Mouse (Mus musculus): ENCODE data around the gene Klhl29.

The Klhl29 gene

GRCm38 (mm10) chr12:5301841-5302240 lies 73.6 kb downstream of the Klhl29 start:
- DNase-seq (ENCODE audit: low spot score in 2 of 2): no peak

DNA sequence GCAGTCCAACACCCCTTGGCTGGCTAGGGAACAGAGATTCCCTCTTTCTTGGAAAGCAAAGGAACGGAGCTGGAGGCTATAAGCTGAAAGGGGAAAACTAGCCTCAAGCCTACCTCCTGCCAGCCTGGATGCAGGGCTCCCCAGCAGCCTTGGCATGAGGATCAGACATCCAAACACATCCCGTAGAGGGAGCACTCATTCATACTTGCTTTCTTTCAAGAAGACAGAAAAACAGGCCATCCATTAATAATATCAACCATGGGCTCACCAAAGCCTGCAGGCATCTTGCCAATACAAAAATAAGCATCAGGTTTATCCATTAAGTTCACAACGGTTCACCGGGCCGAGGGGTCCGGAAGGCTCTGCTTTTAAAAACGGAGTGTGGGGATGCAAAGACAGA lies 79.1 kb downstream of the Klhl29 start:
- no peak for DNase-seq (ENCODE audit: low spot score in 2 of 2)

DNA sequence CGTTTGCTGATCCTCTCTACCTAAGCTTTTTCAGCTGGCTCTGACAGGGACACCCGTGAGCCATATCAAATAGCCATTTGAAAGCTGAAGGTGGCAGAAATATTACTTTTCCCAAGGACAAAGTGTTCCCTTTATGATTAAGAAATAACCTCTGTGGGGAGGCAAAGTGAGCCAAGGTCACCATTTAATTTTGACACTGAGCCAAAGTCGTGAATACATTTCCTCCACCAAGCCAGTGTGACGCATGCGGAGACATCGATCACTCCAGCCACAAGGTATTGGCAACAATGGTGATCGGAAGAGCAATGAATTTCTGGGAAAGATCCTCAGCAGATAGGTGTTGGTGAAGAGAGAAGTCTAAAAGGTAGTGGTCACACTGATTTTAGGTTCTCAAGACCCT lies 83.2 kb downstream of the Klhl29 start:
- no peak for DNase-seq (ENCODE audit: low spot score in 2 of 2)

- DNase-seq (ENCODE audit: low spot score in 2 of 2): no peak
These were observed 89.9 kb downstream of the Klhl29 start for GRCm38 (mm10) chr12:5285579-5285978.

GRCm38 (mm10) chr12:5284961-5285360 lies 90.5 kb downstream of the Klhl29 start:
- DNase-seq (ENCODE audit: low spot score in 2 of 2): no peak

- DNase-seq (ENCODE audit: low spot score in 2 of 2): no peak
These were observed 91.8 kb downstream of the Klhl29 start for GRCm38 (mm10) chr12:5283654-5284053.

- DNase-seq (ENCODE audit: low spot score in 2 of 2): no peak
These were observed 92.9 kb downstream of the Klhl29 start for GRCm38 (mm10) chr12:5282611-5283010.

- DNase-seq (ENCODE audit: low spot score in 2 of 2): peak in 1 of 2 experiments; percentile 39
These were observed 95.6 kb downstream of the Klhl29 start for GRCm38 (mm10) chr12:5279873-5280272.

DNA sequence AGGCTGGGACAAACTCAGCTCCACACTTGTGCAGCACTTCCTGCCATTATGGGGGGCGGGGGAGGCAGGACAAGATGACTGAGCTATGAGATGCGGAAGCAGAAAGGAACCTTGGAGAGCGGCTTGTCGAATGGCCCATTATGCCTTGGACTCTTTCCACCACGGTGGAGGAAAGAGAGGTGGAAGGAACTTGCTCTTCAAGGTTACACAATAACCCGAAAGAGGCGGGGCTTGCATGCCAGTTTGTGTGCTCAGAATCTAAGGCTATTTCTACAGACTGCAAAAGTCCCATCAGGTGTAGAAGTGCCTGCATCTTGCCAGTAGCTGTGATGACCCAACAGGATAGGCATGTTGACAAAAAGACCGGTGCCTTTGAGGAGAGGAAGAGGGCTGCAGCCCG lies 98.5 kb downstream of the Klhl29 start:
- DNase-seq (ENCODE audit: low spot score in 2 of 2): no peak

DNA sequence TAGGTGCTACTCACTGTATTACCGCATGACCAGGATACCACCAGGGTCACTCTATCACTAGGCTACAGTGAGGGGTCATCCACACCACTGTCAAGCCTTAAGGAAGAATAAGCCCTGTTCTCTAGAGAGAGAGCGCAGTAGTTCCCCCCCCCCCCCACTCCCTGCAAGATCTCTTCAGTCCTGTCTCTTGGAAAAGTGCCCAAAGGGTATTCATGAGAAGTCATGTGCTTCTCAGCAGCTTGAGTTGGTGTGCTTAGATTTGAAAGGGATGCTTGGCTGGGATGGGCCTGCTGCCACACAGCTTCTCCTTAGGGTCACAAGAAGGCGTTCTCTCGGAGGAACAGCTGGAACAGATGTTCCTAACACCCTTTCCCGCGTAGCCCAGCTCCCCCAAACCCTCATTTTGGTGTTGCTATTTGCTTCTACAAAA lies 100.0 kb downstream of the Klhl29 start:
- no peak for DNase-seq (ENCODE audit: low spot score in 2 of 2)

DNA sequence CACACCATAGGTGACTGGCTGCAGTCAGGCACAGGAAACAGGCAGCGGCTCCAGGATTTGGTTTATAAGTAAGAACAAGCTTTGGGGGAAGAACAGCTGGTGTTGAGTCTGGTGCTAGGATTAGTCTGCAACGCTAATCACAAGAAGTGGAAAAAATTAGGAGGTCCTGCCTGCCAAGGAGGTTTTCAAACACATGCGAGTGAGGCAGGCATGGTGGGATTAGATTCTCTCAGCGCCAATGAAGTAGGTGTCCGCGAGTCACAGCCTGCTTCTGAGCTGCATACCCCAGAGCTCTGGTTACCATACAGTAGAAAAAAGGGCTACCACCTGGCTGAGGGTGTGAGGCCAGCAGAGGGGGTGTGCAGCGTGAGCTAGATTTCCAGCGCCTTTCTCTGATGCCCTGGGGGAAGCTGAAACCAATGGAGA lies 101.0 kb downstream of the Klhl29 start:
- no peak for DNase-seq (ENCODE audit: low spot score in 2 of 2)

GRCm38 (mm10) chr12:5273316-5274047 lies 102.0 kb downstream of the Klhl29 start:
- no peak for DNase-seq (ENCODE audit: low spot score in 2 of 2)

DNA sequence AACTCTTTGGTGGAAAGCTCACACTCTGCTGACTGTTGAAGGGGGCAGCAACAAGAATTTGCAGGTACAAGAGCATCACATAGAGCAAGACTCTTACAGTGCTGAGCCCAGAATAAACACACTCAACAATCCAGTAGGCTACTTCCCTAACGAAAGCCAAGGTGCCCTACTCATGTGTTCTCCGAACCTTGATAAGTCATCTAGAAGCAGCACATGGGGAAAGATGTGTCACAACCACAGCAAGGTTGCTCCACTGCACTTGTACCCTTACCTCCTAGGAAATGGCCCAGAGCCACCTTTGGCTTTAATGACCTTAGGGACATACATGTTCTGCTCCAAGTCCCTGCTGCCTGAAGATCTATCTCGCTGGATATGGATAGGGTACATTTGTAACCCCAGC lies 105.0 kb downstream of the Klhl29 start:
- DNase-seq (ENCODE audit: low spot score in 2 of 2): no peak

DNA sequence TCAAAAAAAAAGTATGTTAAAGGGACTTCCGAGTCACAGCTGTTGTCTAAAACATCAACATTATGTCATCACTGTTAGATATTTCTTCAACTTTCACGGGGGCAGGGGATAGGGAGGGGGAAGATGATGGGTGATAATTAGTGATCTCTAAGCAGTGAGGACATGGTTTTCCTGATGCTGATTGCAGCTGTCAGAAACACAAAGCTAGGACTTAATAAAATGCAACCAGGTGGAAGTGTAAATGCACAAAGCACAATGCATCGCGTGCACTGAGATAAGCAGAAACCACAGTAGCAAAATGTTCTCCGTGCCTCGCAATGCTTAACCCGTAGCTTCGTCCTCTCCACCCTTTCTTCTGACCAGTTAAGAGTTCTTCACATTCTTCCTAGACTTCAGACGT lies 105.5 kb downstream of the Klhl29 start:
- no peak for DNase-seq (ENCODE audit: low spot score in 2 of 2)

DNA sequence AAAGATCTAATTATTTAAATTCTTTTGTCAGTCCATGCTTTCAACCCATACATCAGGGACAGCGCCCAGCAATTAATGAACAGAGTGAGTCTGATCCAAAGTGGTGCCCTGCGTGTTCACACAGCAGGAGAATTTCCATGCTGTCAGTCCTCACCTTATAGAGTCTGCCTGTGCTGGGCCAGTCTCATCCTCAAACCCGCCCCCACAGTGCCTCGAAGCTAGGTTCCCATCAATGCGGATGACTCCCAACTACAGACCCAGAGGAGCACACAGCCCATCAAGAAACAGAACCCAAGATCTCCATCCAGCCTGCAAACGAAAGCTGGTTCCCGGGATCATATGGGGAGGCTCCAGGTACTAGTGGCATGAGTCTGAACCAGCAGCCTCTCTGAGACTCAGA lies 106.4 kb downstream of the Klhl29 start:
- DNase-seq (ENCODE audit: low spot score in 2 of 2): no peak

DNA sequence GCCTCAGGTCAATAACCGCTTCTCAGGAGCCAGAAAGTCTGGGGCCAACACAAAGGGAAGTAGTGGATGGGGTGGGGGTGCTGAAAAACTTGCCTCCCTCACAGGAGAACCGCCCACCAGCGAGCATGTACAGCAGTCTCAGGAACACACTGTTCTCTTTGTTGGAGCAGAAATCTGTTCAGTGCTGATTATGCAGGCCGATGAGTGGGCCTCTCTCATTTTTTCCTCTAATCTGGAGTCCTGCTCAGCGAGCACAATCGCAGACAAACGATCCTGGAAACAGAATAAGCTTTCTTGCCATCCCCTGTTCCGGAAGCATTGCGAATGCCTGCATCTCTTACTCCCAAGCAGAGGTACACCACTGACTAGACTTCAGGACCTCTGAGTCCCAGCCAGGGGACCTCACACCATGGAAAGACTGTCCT lies 107.3 kb downstream of the Klhl29 start:
- DNase-seq (ENCODE audit: low spot score in 2 of 2): no peak

GRCm38 (mm10) chr12:5267271-5268187 lies 108.0 kb downstream of the Klhl29 start:
- no peak for DNase-seq (ENCODE audit: low spot score in 2 of 2)

DNA sequence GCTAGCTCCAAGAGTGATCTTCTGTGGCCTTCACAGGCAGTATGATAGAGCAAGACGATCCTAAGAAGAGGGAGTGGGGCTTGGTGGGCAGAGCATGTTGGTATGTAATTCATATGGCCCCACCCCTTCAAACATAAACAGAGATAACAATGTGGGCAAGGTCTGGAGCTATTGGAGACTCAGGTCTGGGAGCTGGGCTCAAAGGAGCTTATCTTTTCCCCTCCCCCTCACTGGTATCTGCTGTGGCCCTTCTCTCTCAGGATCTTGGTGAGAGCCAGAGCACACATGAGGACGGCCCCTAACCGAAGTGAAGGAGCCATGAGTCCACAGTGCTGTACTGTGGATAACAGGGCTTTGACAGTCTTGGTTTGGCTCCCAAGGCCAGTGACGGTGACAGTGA lies 108.7 kb downstream of the Klhl29 start:
- no peak for DNase-seq (ENCODE audit: low spot score in 2 of 2)

GRCm38 (mm10) chr12:5261476-5261875 lies 114.0 kb downstream of the Klhl29 start:
- DNase-seq (ENCODE audit: low spot score in 2 of 2): no peak

DNA sequence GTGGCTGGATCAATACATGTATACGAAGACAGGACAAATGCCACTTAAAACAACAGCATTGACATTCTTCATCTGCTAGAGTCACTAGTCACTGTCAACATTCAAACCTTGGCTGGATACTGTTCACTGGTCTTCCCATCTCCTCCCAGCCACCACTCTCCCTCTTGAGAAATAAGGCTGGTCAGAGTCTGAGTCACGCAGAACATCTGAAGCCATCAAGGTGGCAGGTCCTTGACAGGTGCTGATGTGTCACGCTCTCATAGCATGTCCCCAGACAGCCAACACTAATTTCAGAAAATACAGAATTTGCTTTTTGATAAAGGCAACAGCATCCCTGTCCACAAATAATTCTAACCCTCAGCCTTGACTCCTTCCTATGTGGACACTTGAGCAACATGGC lies 116.7 kb downstream of the Klhl29 start:
- DNase-seq (ENCODE audit: low spot score in 2 of 2): no peak

GRCm38 (mm10) chr12:5257174-5257573 lies 118.3 kb downstream of the Klhl29 start:
- DNase-seq (ENCODE audit: low spot score in 2 of 2): no peak

GRCm38 (mm10) chr12:5255079-5255478 lies 120.4 kb downstream of the Klhl29 start:
- DNase-seq (ENCODE audit: low spot score in 2 of 2): no peak
